Mouse (Mus musculus) megakaryocyte, embryonic 14.5 days (primary cell): ENCODE results near the gene Dnaic2.

Experiments
- FLI1 ChIP-seq: IDR thresholded peaks from 2 replicates; pipeline ENCODE4 v1.6.1; 2012; ENCODE audit warnings: low read length, inconsistent platforms, mixed read lengths
- GATA1 ChIP-seq: IDR thresholded peaks from 3 replicates; pipeline ENCODE4 v1.6.1; 2012; ENCODE audit warnings: mixed read lengths, low read length, inconsistent platforms, borderline replicate concordance

GRCm38 (mm10) chr11:114693456-114693855, 33.8 kb upstream of the Dnaic2 start:
- TF ChIP-seq GATA1 (no peak), FLI1 (no peak)
